Mouse (Mus musculus): ENCODE measurements around the gene Gm17949.

DNA sequence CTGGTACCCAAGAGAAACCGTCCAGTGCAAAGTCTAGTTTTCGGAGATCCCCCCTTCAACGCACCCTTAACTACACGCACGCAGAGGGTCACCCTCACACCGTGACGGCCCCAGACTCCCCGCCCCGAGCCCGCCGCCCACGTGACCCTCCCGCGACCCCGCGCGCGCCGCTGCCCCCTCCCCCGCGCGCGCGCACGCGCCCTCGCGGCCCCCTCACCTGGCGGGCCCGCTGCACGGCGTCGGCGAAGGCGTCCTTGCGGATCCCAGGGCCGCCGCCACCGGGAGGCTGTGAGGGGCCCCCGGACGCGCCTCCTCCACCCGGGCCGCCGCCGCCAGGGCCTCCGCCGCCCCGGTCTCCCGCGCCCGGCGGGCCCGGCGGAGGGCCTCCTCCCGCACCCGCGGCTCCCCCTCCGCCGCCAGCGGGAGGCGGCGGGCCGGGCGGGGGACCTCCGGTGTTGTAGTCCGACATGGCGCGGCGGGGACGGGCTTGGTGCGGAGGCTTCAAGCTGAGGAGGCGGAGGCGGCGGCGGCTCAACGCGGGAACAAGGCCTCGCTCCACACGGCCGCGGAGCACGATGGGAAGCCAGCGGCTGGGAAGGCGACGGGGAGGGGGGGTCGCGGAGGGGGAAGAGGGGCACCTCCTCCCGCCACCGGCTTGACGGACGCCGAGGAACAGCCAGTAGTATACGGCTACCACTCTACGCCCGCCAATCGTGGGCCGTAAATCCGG is 19.8 kb downstream of the Gm17949 start, which contains the start of gene Khsrp:
- no peak for TF ChIP-seq EP300 (IDR thresholded peaks at IDR 0.05; ENCODE audit: low read depth)
- no peak for TF ChIP-seq CTCF (IDR thresholded peaks at IDR 0.05; ENCODE audit: low read depth)
